Mouse (Mus musculus) lung, adult 18-20 months (tissue): ENCODE data around the gene Slc27a2.
A peak's percentile ranks its signal among the peaks of the same experiment; 100 is the strongest.

ENCODE experiments used
- DNase-seq, 2 experiments: peaks; one replicate each; pipeline ENCODE4 v3.0.0; 2022; ENCODE audit warnings: mixed read lengths in 2 of 2

Gene Slc27a2

DNA sequence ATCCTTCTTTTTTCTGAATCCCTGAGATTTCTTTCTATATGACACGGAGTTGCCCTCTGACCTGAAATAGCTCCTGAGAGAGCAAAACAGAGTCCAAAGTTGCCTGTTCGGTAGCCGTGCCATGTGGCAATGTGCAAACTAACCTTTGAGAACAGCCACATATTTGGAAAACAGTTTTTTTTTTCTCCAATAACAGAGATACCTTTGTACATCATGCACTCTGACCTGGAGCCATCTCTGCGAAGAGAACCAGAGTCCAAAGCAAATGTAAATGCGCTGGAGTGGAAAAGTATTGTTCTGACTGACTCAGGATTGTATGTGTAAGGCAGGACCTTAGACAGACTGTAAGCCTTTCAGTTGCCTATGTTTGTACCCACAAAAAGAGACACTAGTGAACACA lies 3.3 kb downstream of the Slc27a2 start:
- no peak for DNase-seq

DNA sequence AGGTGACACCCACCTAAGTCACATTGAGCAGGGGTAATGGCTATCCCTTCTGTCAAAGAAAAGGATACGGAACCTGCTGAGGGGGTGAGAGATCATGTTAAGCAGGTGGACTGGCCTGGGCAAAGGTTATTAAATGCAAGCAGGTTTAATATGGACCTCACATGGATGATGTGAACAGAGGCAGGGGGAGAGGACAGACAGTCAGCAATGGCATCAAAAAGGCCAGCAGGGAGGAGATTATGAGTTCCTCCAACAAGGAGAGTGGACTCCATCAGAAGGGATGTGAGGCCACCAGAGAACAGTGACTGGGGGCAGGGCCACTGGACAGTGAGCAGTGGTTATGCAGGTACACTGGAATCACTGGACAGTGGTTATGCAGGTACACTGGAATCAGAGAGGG lies 7.9 kb downstream of the Slc27a2 start:
- DNase-seq, result no peak

DNA sequence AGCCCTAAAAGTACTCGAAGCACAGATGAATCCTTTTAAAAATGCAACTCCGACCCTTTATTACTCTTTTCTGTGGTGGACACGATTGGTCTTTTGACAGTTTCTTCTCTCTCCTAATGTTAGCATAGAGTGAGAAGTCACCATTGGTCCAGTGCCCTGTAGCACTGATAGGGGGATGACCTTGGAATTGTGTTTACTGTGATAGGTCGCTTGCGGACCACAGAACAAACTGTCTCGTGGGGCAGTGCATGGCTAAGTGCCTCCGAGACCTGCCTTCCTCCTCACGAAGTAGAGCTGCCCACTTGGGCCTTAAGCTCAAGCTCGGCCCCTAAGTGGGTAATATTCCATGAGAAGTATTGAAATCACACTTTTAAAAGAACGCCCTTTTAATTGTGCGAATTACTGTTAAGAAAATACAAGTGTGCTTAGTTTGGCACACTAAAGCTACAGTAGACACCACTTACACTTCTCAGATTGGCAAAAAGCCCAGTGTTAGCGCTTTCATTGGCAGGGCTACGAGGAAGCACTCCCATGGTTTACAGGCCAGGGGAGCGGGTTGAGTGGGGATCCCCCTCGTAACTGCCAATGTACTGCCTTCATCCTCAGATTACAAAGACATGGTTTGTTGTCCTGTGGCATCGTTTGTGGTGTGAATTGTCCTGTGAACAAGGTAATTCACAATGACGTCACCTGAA lies 11.4 kb downstream of the Slc27a2 start:
- DNase-seq, result peak; percentile 52 to 71

DNA sequence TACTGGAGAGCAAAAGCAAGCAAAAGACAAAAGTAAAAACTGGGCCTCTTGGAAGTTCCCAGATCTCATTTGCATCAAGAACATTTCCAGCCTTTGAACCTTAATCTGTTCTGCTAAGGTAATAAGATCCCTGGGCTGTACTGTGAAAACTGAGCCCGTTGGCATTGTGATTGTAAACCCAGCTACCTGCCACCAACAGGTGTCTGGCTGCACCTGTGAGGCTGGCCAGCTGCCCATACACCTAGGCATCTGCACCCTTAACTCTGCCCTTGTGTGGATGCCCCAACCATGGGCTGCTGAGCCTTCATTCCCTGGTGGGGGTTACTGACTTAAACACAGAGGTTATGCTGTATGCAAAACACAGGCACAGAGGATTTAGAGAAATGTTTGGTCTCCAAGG lies 20.0 kb downstream of the Slc27a2 start:
- peak in 1 of 2 experiments; percentile 41 for DNase-seq

DNA sequence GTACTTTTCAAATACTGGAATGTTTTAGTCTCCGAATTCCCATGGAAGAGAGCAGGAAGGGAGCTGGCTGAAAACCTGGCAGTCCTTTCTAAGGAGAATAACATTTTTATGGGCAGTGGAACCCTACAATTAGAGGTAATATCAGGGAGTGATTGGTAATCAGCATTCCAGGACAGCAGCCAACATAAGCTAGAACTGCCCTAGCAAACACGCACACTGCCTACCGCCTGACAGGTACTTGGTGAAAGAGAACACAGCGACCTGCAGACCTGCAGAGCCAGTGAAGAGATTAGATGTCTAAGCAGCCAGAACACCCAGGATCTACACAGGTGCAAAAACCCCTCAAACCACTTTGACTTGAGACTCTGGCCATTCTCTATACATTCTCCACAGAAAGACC lies 20.5 kb downstream of the Slc27a2 start:
- DNase-seq, result no peak

DNA sequence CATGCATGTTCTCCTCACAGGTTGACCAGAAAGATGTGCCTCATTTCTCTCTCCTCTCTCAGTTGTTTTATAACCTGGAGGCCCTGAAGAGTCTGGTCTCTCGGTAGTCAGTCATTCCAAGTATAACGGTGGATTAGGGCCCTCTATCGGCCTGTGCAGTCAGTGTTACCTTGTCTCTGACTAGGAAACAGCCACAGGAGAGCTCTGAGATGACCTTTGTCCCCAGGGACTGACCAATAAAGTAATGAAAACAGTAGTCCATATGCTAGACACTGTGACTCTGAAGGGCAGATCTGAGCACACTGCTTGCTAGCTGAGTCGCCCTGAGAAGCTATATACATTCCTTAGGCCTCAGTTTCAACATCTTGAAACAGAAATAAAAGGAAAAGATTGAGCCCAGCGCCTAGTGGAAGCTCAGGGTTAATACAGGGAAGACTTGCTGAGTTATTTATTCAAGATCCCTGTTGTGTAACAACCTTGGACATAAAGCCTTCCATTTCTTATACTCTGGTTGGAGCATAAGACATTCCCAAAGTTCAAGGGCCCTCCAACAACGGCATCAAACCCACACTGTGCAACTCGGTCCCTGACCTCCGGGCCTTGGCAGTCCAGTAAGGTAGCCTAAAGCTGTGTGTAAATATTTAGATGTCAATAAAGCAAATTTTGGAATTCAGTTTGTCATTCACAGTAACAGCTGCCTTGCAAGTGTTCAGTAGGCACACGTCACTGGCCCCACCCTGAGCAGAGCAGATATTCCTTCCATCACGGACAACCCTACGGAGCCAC lies 23.4 kb downstream of the Slc27a2 start:
- DNase-seq, result no peak

DNA sequence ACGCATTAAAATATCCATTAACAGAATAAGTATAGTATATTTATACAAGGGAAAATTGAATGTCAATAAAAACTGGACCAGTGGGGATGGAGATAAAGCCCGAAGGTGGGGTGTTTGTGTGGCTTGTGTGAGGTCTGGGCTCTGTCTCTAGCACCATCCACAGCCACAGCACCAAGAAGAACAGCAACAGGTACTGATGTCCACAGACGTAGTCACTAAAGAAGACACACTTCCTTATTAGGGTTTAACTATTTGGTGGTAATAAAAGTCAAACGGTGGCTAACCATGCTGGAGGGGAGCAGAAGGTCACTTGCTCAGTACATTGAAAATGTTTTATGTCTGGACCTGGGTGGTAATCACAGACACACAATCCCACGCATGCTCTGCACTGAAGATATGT lies 25.2 kb downstream of the Slc27a2 start:
- no peak for DNase-seq

DNA sequence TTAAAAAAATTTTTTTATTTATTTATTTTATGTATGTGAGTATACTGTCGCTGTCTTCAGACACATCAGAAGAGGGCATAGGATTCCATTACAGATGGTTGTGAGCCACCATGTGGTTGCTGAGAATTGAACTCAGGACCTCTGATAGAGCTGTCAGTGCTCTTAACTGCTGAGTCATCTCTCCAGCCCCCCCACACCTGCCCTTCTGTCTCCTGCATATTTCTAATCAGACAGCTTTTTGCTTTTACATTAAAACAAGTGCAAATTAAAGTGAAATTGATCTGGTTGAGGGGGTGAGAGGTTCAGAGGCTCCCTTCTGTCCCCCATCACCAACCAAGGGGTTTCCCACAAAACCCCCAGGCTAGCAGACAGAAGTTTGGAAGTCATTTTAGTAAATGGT lies 27.1 kb downstream of the Slc27a2 start:
- DNase-seq, result no peak

DNA sequence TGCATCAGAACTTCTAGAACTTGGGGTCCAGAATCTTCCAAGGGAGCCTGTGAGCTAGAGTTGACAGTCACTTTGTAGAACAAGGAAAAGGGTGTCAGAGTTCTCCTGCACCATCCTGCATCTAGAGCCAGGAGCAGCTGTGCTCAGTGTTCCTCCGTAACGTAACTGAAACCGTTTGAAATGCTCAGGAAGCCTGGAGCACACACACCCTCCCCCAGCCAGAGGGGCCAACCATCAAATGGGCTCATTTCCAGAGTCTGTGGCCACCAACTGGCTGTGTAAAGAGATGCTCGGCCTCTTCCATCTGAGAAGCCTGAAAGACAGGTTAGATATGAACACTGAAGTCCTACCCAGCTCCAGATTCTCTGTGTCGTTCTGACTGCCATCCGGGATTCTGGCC lies 31.8 kb downstream of the Slc27a2 start:
- no peak for DNase-seq

DNA sequence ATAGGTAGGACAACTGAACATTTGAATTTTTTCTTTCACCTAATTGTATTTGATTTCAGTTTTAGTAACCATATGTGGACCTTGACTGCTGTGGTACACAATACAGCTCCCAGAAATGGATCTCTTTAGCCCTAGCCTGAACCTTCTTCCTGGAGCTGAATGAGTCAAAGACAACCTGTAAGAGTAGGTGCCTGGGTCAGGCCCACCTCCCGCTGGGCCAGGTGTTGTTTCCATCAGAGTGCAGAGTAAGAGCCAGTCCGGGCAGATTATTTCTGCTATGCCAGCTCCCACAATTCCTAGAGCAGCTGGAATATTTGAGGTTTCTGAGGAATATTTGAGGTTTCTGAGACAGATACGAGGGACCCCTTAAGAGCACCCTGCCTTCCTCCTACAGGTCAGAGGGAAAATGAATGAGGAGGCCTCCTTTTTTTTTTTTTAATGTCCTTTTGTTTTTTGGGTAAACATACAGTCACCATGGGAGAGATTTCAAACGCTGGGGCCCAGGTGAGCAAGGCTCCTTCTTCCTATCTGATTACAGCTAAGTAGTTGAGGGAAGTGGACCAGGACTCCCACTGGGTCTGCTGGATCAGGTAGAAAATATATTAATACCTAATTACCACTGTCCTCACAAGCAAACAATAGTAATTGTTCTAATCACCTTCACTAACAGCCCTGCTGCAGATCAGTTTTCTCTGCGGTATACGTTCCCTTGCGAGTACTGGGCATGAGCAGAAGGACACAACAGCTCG lies 32.6 kb downstream of the Slc27a2 start:
- no peak for DNase-seq

DNA sequence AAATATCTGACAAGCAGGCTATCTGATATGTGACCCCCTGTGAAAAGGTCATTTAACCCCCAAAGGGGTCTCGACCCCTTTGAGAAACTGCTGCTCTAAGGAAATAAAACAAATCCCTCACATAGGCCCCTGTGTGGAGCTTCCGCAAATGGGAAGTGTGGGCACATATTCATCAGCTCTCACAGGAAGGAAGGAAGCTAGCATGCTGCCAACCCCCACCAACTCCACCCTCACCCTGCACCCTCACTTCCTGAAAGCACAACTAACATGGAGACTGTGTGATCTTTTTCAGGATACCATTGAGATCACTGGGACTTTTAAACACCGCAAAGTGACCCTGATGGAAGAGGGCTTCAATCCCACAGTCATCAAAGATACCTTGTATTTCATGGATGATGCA lies 35.3 kb downstream of the Slc27a2 start:
- DNase-seq, result no peak

DNA sequence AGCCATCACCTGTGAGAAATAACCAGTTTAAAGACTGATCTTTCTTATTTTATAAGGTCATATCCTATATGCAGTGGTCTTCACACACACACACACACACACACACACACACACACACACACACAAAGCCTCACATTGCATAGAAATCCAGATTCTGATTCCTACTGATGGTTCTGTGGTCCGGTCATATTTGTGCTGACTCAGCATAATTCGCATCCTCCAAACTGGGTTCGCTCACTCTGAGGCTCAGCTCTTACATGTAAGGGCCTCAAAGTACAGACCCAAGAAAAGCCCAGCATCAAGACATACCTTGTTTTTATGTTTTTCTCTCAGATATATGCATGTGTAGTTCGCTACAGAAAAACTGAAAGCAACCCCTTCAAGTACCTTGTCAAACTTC lies 39.1 kb downstream of the Slc27a2 start:
- DNase-seq, result no peak

DNA sequence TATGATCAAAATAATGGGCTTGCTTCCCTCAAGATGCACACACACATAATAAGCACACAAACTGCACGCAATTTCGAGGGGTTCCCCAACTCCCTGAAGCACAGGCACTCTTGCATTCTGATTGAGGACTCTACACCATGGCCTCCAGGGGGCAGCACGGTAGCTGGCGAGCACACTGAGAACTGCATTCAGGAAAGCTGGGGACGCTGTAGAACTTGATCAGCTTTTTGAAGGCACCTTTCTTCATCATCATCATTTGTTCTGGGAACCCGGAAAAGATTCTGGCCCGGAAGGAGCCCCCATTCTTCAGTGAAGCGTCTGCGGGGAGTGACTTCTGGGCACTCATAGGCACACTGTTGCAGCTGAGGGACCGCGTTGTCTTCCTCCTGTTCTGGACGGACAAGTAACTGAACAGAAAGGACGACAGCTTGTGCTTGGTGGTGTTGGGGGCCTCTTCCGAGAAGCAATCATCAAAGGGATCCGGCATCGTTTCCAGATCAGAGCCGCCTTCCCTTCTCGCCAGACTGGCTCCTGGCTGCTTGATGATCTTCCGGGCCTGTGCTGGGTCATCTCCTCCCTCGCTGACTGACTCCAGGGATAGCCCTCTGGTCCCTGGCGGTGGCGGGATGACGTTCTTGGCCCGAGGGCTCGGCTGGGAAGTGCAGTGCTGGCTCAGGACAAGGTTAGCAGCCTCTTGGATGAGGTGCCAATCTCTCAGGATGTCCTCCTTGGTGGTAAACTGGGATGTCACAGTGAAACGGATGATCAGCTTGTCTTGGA lies 41.8 kb downstream of the Slc27a2 start:
- DNase-seq, result peak; percentile 56 to 63

DNA sequence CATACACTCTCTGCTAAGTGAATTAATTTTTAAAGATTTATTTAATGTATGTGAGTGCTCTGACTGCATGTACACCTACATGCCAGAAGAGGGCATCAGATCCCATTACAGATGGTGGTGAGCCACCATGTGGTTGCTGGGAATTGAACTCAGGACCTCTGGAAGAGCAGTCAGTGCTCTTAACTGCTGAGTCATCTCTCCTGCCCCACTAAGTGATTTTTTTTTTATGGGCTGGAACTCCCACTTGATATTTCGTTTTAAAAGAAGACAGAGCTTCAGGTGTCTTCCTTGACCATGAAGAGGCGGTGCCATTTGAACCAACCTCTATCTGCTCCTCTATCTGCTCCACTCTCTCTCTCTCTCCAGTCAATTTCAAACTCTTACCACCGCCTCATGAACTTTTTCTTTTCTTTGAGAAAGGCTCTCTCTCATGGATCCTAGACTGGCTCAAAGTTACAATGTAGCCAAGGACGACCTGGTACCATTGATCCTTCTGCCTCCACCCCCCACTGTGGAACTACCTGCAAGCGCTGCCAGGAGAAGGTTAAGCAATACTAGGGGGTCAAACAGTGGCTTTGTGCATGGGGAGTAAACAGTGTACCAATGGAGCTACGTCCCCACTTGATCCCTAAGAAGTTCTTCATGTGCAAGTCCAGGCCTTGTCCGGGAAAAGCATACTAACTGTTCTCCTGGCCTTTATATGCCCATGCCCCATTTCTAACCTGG lies 44.3 kb downstream of the Slc27a2 start:
- DNase-seq, result peak in 1 of 2 experiments; percentile 46

DNA sequence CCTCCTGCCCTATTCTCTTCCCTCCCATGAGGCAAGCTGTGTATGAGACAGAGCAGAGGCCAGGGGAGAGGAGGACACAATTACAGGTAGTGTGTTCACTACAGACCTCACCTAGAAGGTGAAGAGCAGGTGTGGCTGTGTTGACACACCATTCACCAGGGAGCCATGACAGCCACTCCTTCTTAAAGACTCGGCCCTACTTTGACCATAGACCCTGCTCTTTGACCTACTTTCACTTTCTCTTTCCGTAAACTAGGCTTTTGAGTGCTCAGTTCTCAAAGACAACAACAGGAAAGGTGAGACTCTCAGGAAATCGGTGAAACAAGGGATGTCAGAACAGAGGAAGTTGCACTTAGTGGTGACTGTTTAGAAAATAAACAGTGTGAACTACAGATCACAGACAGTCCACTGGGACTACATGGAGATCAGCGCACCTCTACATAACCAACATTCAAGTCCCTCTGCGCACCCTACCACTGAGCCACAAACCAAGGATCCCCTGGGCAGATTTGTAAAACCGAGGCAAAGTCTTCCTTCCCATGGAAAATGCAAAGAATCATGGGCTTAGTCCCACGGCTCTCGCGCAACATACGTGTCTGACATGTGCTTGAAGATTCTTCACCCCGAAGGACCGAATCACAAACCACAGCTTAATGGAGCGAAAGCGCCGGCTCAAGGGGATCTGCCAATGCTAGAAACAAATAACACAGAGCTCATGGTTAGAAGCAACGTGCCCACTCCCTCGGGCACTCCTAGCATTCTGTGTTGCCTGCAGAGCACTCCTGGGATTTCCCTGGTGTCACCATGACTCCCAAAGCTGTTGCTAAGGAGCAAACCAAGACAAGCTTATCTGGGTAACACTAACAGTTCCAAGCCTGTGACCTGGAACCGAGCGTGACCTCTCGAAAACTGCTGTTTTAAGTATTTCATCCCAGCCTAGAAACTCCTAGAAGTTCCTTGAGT lies 45.4 kb downstream of the Slc27a2 start:
- DNase-seq, result peak; percentile 47 to 68

DNA sequence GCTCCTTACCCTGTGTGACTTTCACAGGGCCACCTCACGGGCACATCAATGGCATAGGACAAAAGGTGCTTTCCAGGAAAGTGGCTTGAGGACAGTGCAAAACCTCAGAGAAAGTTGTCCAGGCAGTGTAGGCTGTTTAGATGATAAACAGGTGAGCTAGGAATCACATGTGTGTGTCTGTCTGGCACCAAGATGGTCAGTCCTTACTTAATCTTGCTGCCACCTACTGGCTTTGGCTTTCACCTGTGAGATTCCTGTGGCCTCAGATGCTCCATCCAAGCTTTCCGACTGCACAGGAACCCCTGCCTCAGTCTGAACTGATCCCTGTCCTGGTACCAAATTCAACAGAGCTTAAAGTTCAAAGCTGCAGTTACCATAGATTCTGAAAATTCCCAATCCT lies 46.2 kb downstream of the Slc27a2 start:
- DNase-seq, result no peak

DNA sequence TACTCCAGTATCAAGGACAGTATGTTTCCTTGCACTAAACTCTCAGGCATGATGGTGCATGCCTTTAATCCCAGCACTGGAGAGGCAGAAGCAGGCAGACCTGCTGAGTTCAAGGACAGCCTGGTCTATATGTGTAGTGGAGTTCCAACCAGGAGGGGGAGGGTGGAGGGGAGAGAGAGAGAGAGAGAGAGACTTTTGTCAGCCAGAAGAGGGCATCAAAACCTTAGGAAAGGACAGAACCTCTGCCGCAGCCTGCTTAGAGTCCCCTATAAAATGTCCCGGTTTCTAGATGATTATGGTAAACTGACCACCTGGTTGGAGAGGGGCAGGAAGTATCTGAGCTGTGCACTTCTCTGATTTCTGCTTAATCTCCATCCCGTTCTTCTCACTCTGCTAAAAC lies 46.8 kb downstream of the Slc27a2 start:
- no peak for DNase-seq

DNA sequence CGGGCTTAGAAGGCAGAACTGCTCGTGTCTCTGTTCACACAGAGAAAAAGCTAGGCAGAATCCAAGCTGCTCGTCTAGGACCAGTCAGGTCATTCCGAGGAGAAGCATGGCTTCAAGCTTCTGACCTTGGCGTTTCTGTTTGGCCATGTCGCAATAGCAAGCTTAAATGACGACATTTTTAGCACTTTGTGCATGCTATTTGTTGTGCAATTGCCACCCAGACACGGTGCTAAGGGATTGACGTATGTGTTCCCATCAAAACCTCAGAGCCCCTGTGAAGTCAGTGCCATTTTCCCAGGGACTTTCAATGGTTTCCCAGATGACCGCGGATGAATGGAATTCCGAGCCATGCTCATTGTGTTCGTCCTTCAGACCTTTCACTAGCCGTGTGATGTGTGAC lies 48.3 kb downstream of the Slc27a2 start:
- peak; percentile 29 to 49 for DNase-seq

DNA sequence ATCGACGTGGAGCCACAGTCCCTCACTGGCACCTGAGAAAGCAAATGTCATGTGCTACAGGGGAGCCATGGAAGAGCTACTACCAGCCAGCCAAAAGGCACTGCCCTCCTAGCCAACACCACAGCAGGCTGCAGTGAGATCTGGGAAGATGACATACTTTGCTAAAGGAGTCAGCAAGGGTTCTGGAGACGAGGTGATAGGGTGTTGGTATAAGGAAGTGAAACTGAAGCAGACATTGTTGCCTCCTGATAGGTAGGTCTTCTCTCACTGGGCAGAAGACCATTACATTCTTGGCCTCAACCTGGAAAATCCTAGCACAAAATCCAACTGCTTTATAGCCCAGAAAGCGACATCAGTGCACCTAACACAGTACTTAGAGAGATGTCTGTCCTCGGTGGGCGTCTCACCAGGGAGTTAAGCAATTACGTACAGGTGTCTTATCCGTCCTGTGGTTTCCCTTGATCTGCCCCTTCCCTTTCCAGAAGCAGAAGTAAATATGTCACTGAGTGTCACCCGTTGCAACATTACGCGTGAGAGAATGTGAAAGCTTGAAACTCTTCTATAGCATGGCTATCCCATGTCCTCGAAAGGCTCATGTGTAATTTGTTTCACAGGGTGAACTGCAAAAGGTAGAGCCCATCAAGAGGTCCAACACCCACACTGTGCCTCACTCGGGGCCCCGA lies 49.9 kb downstream of the Slc27a2 start:
- no peak for DNase-seq

DNA sequence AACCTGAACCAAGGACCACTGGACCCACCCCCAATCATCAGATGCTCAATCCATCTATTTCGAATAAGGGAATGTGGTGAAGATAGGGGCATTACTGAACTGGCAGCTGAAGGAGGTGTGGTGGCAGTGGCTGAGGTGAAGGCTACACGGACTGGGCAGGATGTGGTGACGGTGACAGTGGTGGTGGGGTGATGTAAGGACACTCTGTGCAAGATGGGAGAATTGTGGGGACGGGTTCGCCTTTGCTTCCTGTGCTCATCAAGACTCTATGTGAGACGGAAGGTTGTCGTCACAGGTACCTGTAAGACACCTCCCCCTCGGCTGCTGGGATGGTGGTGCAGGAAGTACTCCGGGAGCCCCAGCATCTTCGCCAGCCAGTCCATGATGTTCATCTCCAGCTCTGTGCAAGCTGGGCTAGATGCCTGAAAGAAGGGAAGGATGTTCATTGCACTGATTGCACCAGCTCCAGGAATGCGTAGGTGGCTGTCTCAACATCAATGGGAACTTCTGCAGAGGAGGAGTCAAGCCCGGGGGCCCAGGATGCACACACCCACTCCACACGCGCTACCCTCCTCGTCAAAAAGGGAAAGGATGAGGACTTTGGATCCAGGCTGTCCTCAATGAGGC lies 54.0 kb downstream of the Slc27a2 start:
- DNase-seq, result peak in 1 of 2 experiments; percentile 32
